Mouse (Mus musculus) heart, embryonic 10.5 days (tissue): ENCODE measurements around the gene Cbln1. TPM values are rescaled to one million over a fixed set of nuclear protein-coding genes. Genes with fewer than 3 reads are reported as not detected.

Experiments used
- polyA plus RNA-seq: library from polyadenylated mRNA; unstranded; fragments of >200 nt; fragmentation: Nextera tagmentation; extraction: Ambion mirVana; gene quantifications from 2 replicates; pipeline ENCODE4 v1.2.1, GENCODE M21; 2016

Cbln1 gene
- polyA plus RNA-seq, 1 experiment from 2014 or later, result 0.85 TPM

Other genes starting within 250 kb of the Cbln1 start
- not detected in 2 replicates for gene 4933402J07Rik, start 91.2 kb upstream of the Cbln1 start, polyA plus RNA-seq